In genomic region chr6:117841511-117841955, GRCm38 (mm10) we compare ENCODE assay signal across 7 mouse cellular contexts. TPM values are rescaled to one million over a fixed set of nuclear protein-coding genes. Genes with fewer than 3 reads are reported as not detected.
DNase-seq lines count a peak whose midpoint lies in the region; ATAC-seq and TF ChIP-seq lines count a peak whose summit lies in the region.

No protein-coding gene starts in this region.

- H3K4me3 ChIP-seq in lung, embryonic 15.5 days: peak overlapping the region; percentile 83
- peak overlapping the region; percentile 97 for H3K4me3 ChIP-seq in embryonic facial prominence, embryonic 14.5 days (ENCODE audit: low read depth, low read length)
- H3K4me3 ChIP-seq in intestine, embryonic 16.5 days (ENCODE audit: low read length): peak overlapping the region; percentile 95
- H3K4me3 ChIP-seq in small intestine, adult 2 months (ENCODE audit: low read depth, low read length): peak overlapping the region; percentile 88

- no peaks in the 10 kb centered on the region for H3K9me3 ChIP-seq in lung, embryonic 15.5 days
- no peaks in the 10 kb centered on the region for H3K9me3 ChIP-seq in embryonic facial prominence, embryonic 14.5 days (ENCODE audit: control insufficient read depth, low read length)
- H3K9me3 ChIP-seq in intestine, embryonic 16.5 days (ENCODE audit: control insufficient read depth, low read length): no peaks in the 10 kb centered on the region

- TF ChIP-seq CTCF in small intestine, adult 2 months (IDR thresholded peaks at IDR 0.05; ENCODE audit: extremely low read depth, insufficient read length, insufficient replicate concordance, low read depth, low read length): no peak

- peaks cover 7% of the 10 kb centered on the region for H3K4me1 ChIP-seq in lung, embryonic 15.5 days
- peaks cover 7% of the 10 kb centered on the region for H3K4me1 ChIP-seq in embryonic facial prominence, embryonic 14.5 days (ENCODE audit: control insufficient read depth, insufficient read depth, low read length)
- no peaks in the 10 kb centered on the region for H3K4me1 ChIP-seq in intestine, embryonic 16.5 days (ENCODE audit: control insufficient read depth, insufficient read depth, low read length)
- H3K4me1 ChIP-seq in small intestine, adult 2 months (ENCODE audit: control insufficient read depth, insufficient read depth, insufficient read length, low read length): 0 out of 2 replicates have a peak, but pooled peaks cover 2% of the 10 kb centered on the region

- no peak for DNase-seq in lung, postnatal 36 days
- peak; percentile 29 for DNase-seq in embryonic facial prominence, embryonic 14.5 days (ENCODE audit: low spot score)
- DNase-seq in adrenal gland, postnatal 25 days: no peak
- DNase-seq in cerebellum, postnatal 36 days: no peak

- H3K9ac ChIP-seq in lung, embryonic 15.5 days: peak overlapping the region; percentile 96
- H3K9ac ChIP-seq in embryonic facial prominence, embryonic 14.5 days (ENCODE audit: low read depth, low read length): peak overlapping the region; percentile 99
- peak overlapping the region; percentile 99 for H3K9ac ChIP-seq in intestine, embryonic 16.5 days (ENCODE audit: low read depth, low read length)

- H3K36me3 ChIP-seq in lung, embryonic 15.5 days: peaks cover 35% of the 10 kb centered on the region
- peaks cover 36% of the 10 kb centered on the region for H3K36me3 ChIP-seq in embryonic facial prominence, embryonic 14.5 days (ENCODE audit: control insufficient read depth, insufficient read depth, low read length)
- peaks cover 16% of the 10 kb centered on the region for H3K36me3 ChIP-seq in intestine, embryonic 16.5 days (ENCODE audit: control insufficient read depth, insufficient read depth, low read length)
- peaks cover 15% of the 10 kb centered on the region for H3K36me3 ChIP-seq in small intestine, adult 2 months (ENCODE audit: control insufficient read depth, insufficient read depth, low read length)

- peak overlapping the region; percentile 88 for H3K4me2 ChIP-seq in lung, embryonic 15.5 days
- H3K4me2 ChIP-seq in embryonic facial prominence, embryonic 14.5 days (ENCODE audit: low read depth, low read length): peak overlapping the region; percentile 84
- H3K4me2 ChIP-seq in intestine, embryonic 16.5 days (ENCODE audit: low read depth, low read length): peak overlapping the region; percentile 80

- 5% methylated on average over 12 of the region's 12 CpGs for WGBS in lung, embryonic 15.5 days
- WGBS in embryonic facial prominence, embryonic 14.5 days: 5% methylated on average over 12 of the region's 12 CpGs
- 6% methylated on average over 12 of the region's 12 CpGs for WGBS in intestine, embryonic 16.5 days
- 2% methylated on average over 12 of the region's 12 CpGs for WGBS in small intestine, adult 2 months

- peak overlapping the region; percentile 92 for H3K27ac ChIP-seq in lung, embryonic 15.5 days
- H3K27ac ChIP-seq in embryonic facial prominence, embryonic 14.5 days (replicated peaks; ENCODE audit: low read depth, low read length): peak overlapping the region; percentile 97
- peak overlapping the region; percentile 96 for H3K27ac ChIP-seq in intestine, embryonic 16.5 days (ENCODE audit: low read length)
- H3K27ac ChIP-seq in small intestine, adult 2 months (ENCODE audit: insufficient read depth, low read depth, low read length): peak overlapping the region; percentile 70

- ATAC-seq in lung, embryonic 15.5 days (ENCODE audit: borderline replicate concordance, extremely low read depth, low FRiP score, low TSS enrichment): no peak; the same call in 1 of the 2 replicates
- 0 out of 2 replicates have a peak, but pooled peaks have one; percentile 0 for ATAC-seq in embryonic facial prominence, embryonic 14.5 days (ENCODE audit: low read depth)
- ATAC-seq in intestine, embryonic 16.5 days: peak; percentile 4; the same call in 1 of the 2 replicates

- no peaks in the 10 kb centered on the region for H3K27me3 ChIP-seq in lung, embryonic 15.5 days
- H3K27me3 ChIP-seq in embryonic facial prominence, embryonic 14.5 days (replicated peaks; ENCODE audit: control insufficient read depth, insufficient read depth, low read length): no peaks in the 10 kb centered on the region
- H3K27me3 ChIP-seq in intestine, embryonic 16.5 days (replicated peaks; ENCODE audit: control insufficient read depth, insufficient read depth, low read length): no peaks in the 10 kb centered on the region
- no peaks in the 10 kb centered on the region for H3K27me3 ChIP-seq in small intestine, adult 2 months (ENCODE audit: control insufficient read depth, insufficient read depth, low read length)

- TF ChIP-seq POLR2A in small intestine, adult 2 months (IDR thresholded peaks at IDR 0.05; ENCODE audit: low read depth, low read length): no peak

RNA-seq across cellular contexts. Expression of gene Zfp637, which starts 0.6 kb away (rescaled TPM):
- polyA plus RNA-seq in lung, embryonic 15.5 days (2015; fragmentation: Nextera tagmentation; extraction: Ambion mirVana): 146 and 148 TPM in 2 replicates
- 116 and 134 TPM in 2 replicates for polyA plus RNA-seq in embryonic facial prominence, embryonic 14.5 days (2014; fragmentation: Nextera tagmentation; extraction: Ambion mirVana)
- 76.2 and 85.9 TPM in 2 replicates for polyA plus RNA-seq in intestine, embryonic 16.5 days (2015; fragmentation: Nextera tagmentation; extraction: Ambion mirVana)
- polyA plus RNA-seq in small intestine, adult 2 months (2012; rRNA removed): 8.0 and 15.9 TPM in 2 replicates
- total RNA-seq in adrenal gland, postnatal 25 days (2021): 36.1 and 37.0 TPM in 2 replicates

RNA-seq across cellular contexts. Expression of gene Zfp239, which starts 20.4 kb away (rescaled TPM):
- 7.6 and 7.9 TPM in 2 replicates for polyA plus RNA-seq in lung, embryonic 15.5 days (2015; fragmentation: Nextera tagmentation; extraction: Ambion mirVana)
- polyA plus RNA-seq in embryonic facial prominence, embryonic 14.5 days (2014; fragmentation: Nextera tagmentation; extraction: Ambion mirVana): 6.1 and 7.9 TPM in 2 replicates
- 3.7 and 5.4 TPM in 2 replicates for polyA plus RNA-seq in intestine, embryonic 16.5 days (2015; fragmentation: Nextera tagmentation; extraction: Ambion mirVana)
- polyA plus RNA-seq in small intestine, adult 2 months (2012; rRNA removed): 2.5 and 5.1 TPM in 2 replicates
- total RNA-seq in adrenal gland, postnatal 25 days (2021): 3.0 and 4.3 TPM in 2 replicates

RNA-seq across cellular contexts. Expression of gene Hnrnpf, which starts 58.6 kb away (rescaled TPM):
- 788 and 807 TPM in 2 replicates for polyA plus RNA-seq in lung, embryonic 15.5 days (2015; fragmentation: Nextera tagmentation; extraction: Ambion mirVana)
- polyA plus RNA-seq in embryonic facial prominence, embryonic 14.5 days (2014; fragmentation: Nextera tagmentation; extraction: Ambion mirVana): 583 and 637 TPM in 2 replicates
- polyA plus RNA-seq in intestine, embryonic 16.5 days (2015; fragmentation: Nextera tagmentation; extraction: Ambion mirVana): 751 and 822 TPM in 2 replicates
- 49.1 and 102 TPM in 2 replicates for polyA plus RNA-seq in small intestine, adult 2 months (2012; rRNA removed)
- 333 and 372 TPM in 2 replicates for total RNA-seq in adrenal gland, postnatal 25 days (2021)
